Mouse (Mus musculus) ES-CJ7 (cell line): Measurements from ENCODE around the gene 4930512M02Rik.
A peak's percentile ranks its signal among the peaks of the same experiment; 100 is the strongest.

Experiments
- DNase-seq: peaks from one replicate; pipeline ENCODE4 v3.0.0; 2011; ENCODE audit warnings: low read depth, low spot score

Gene 4930512M02Rik

GRCm38 (mm10) chr11:11564266-11565044, 63.2 kb downstream of the 4930512M02Rik start:
- DNase-seq = no peak

- no peak for DNase-seq
These were observed 66.5 kb downstream of the 4930512M02Rik start for GRCm38 (mm10) chr11:11561118-11561517.

GRCm38 (mm10) chr11:11559099-11559686, 68.4 kb downstream of the 4930512M02Rik start:
- DNase-seq = no peak

- DNase-seq = no peak
These were observed 69.0 kb downstream of the 4930512M02Rik start for GRCm38 (mm10) chr11:11558662-11559061.

- peak; percentile 54 for DNase-seq
These were observed 70.3 kb downstream of the 4930512M02Rik start for GRCm38 (mm10) chr11:11557173-11557967.

- no peak for DNase-seq
These were observed 71.4 kb downstream of the 4930512M02Rik start for GRCm38 (mm10) chr11:11556186-11556585.

GRCm38 (mm10) chr11:11555563-11555962, 72.1 kb downstream of the 4930512M02Rik start:
- no peak for DNase-seq

- no peak for DNase-seq
These were observed 79.9 kb downstream of the 4930512M02Rik start for GRCm38 (mm10) chr11:11547597-11548240.

GRCm38 (mm10) chr11:11546903-11547511, 80.6 kb downstream of the 4930512M02Rik start:
- DNase-seq = no peak

- DNase-seq = no peak
These were observed 81.7 kb downstream of the 4930512M02Rik start for GRCm38 (mm10) chr11:11545948-11546347.
